Mouse (Mus musculus): Measurements from ENCODE around the gene Nectin1.

DNA sequence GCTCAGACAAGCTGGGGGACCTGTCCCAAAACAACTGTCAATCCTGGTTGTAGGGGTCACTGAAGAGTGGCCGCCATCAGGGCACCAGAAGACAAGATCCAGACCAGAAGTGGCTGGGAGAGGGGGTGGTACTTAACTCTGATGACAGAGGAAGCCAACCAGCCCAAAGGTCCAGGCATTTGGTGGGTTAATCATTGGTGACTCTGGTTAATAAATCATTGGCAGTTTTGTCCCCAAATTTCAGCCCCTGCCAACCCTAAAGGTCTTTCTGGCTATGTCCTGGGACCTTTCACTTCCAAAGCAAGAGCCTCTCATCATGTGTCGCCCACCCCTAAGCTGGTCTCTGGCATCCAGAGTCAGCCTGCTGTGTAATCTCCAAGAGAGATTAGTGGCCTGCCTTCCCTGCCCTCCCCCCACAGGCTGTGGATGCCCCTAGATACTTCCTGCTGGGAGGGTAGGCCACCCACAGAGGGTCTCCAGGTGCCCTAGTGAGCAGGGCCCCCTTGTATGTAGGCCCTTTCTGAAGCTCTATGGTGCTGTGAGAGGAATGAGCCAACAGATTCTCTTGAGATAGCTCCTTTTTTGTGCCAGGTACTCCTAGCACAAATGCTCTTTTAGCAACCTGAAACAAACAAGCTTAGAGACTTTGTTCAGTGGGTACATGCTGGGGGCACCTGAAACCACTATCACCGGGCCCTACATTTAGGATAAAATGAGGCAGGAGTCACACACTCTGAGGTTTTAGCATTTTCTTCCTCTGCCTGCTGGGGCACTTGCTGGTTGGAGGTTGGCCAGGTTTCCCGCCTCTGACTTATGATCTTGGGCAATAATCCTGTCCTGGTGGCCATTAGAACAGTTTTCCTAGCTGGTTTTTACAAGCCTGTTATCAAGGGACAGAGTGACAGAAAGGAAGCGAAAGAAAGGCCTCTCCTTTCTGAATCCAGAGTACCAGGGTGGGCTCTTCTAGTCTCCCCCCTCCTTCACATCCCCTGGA lies 14.5 kb downstream of the Nectin1 start:
- TF ChIP-seq EP300 (IDR thresholded peaks at IDR 0.05; ENCODE audit: low read depth in 1 of 2, low read length in 2 of 2) (no peak), CTCF (IDR thresholded peaks at IDR 0.05 in 2 of 3, conservative IDR thresholded peaks at IDR 0.05 in 1 of 3; ENCODE audit: control insufficient read depth in 1 of 3, insufficient read depth in 1 of 3, low read depth in 2 of 3, low read length in 3 of 3, poor library complexity in 1 of 3, severe bottlenecking in 1 of 3) (no peak)
